Mouse (Mus musculus) neural tube, embryonic 15.5 days (tissue): Measurements from ENCODE around the gene Uqcrq. TPM values are rescaled to one million over a fixed set of nuclear protein-coding genes. Genes with fewer than 3 reads are reported as not detected.

Source experiments
- ATAC-seq: fragments of 200-750 bp; cut with Nextera tagmentation; 2 replicates; pipeline ENCODE4 v1.8.0; 2017; ENCODE audit warnings: mild to moderate bottlenecking, moderate TSS enrichment, moderate library complexity; ENCODE audit not compliant: low FRiP score
- H3K27ac ChIP-seq: fragments of 300-500 bp; sonication (generic); replicated peaks from 2 replicates; pipeline ENCODE4 v1.5.1; 2015; ENCODE audit warnings: mild to moderate bottlenecking, inconsistent platforms
- H3K27me3 ChIP-seq: fragments of 300-500 bp; sonication (generic); replicated peaks from 2 replicates; pipeline ENCODE4 v1.6.1; 2015; ENCODE audit warnings: inconsistent platforms
- H3K36me3 ChIP-seq: fragments of 300-500 bp; sonication (generic); 2 replicates; pipeline ENCODE4 v1.6.1; 2015; ENCODE audit warnings: inconsistent platforms
- H3K4me1 ChIP-seq: fragments of 300-500 bp; sonication (generic); 2 replicates; pipeline ENCODE4 v1.6.1; 2015; ENCODE audit warnings: inconsistent platforms
- H3K4me2 ChIP-seq: fragments of 300-500 bp; sonication (generic); 2 replicates; pipeline ENCODE4 v1.6.1; 2015; ENCODE audit warnings: inconsistent platforms, mild to moderate bottlenecking, moderate library complexity
- H3K4me3 ChIP-seq: fragments of 300-500 bp; sonication (generic); replicated peaks from 2 replicates; pipeline ENCODE4 v1.5.1; 2015; ENCODE audit warnings: mild to moderate bottlenecking, inconsistent platforms
- H3K9ac ChIP-seq: fragments of 300-500 bp; sonication (generic); replicated peaks from 2 replicates; pipeline ENCODE4 v1.6.1; 2015; ENCODE audit warnings: mild to moderate bottlenecking, inconsistent platforms
- H3K9me3 ChIP-seq: fragments of 300-500 bp; sonication (generic); replicated peaks from 2 replicates; pipeline ENCODE4 v1.6.1; 2016; ENCODE audit warnings: inconsistent platforms
- whole genome bisulfite sequencing: fragments of 180-500 bp; shearing (Covaris S2); methylation state at CpG from one replicate; pipeline ENCODE4 v1.1.7; 2015; ENCODE audit warnings: mixed read lengths; 5-methylcytosine and 5-hydroxymethylcytosine counted together
- polyA plus RNA-seq: library from polyadenylated mRNA; unstranded; fragments of >200 nt; fragmentation: Nextera tagmentation; extraction: Ambion mirVana; gene quantifications from 2 replicates; pipeline ENCODE4 v1.2.1, GENCODE M21; 2015

The Uqcrq gene
- polyA plus RNA-seq = 796 and 911 TPM in 2 replicates

GRCm38 (mm10) chr11:53430670-53431346 lies at the start of gene Uqcrq, which contains the start of gene Gdf9:
Uqcrq (minus strand) TSS chr11:53430831.
Gdf9 (plus strand) TSS chr11:53431023.
- peaks cover 20% of the 10 kb centered on the region for H3K36me3 ChIP-seq
- peak within 1 kb of the TSS; percentile 74 for H3K4me3 ChIP-seq
- H3K27me3 ChIP-seq = no peaks in the 10 kb centered on the region
- peak within 1 kb of the TSS; percentile 85 for H3K4me2 ChIP-seq
- peak within 1 kb of the TSS; percentile 88 for H3K27ac ChIP-seq
- under 1% methylated on average over 44 of the region's 44 CpGs for WGBS
- H3K4me1 ChIP-seq = peaks cover 16% of the 10 kb centered on the region
- no peaks in the 10 kb centered on the region for H3K9me3 ChIP-seq
- peak within 1 kb of the TSS; percentile 82 for H3K9ac ChIP-seq
- ATAC-seq = peak; percentile 97

DNA sequence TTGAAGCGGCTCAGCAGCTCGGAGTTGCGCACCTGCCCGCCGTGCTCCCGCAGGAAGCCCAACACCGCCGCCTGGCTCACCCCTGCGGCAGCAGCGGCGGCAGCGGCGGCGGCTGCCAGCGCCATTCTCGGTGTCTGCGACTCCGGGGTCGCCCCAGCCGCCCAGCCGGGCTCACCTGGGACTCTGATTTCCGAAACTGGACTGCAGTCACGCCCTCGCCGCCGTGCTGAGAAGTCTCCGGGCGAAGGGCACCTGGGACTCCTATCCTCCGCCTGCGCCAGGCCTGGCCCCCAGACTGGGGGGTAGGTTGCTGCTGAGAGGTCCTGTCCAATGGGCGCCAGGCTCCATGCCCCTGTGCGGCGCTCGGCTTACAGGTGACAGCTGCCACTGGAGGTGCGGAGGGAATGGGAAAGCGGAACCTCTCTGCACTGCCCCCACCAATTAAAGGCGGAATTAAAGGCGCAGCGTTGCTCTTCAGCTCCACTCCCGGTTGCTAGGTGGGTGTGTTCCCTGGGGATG lies 49.2 kb upstream of the Uqcrq start, which contains the start of the genes Gm9945 and Sowaha:
TSS of gene Gm9945 (plus strand) at position 384 of the 519 bp plus-strand sequence.
TSS of gene Sowaha (minus strand) at position 492 of the 519 bp plus-strand sequence.
- Histone ChIP-seq H3K27me3 (peaks cover 52% of the 10 kb centered on the region), H3K4me1 (peaks cover 27% of the 10 kb centered on the region), H3K4me2 (peak within 1 kb of the TSS; percentile 83), H3K36me3 (no peaks in the 10 kb centered on the region), H3K4me3 (peak within 1 kb of the TSS; percentile 53), H3K9me3 (no peaks in the 10 kb centered on the region), H3K27ac (no peak within 1 kb of the TSS), H3K9ac (peak within 1 kb of the TSS; percentile 43)
- peak; percentile 78 for ATAC-seq
- WGBS = 2% methylated on average over 39 of the region's 40 CpGs

- no peaks in the 10 kb centered on the region for H3K36me3 ChIP-seq
- H3K4me3 ChIP-seq = peak overlapping the region; percentile 53
- no peak overlapping the region for H3K27ac ChIP-seq
- ATAC-seq = peak; percentile 32; the same call in 1 of the 2 replicates
- peak overlapping the region; percentile 83 for H3K4me2 ChIP-seq
- peaks cover 27% of the 10 kb centered on the region for H3K4me1 ChIP-seq
- no peaks in the 10 kb centered on the region for H3K9me3 ChIP-seq
- H3K9ac ChIP-seq = peak overlapping the region; percentile 43
- H3K27me3 ChIP-seq = peaks cover 52% of the 10 kb centered on the region
- under 1% methylated on average over 60 of the region's 62 CpGs for WGBS
Measured at GRCm38 (mm10) chr11:53479171-53479782, 48.6 kb upstream of the Uqcrq start.

DNA sequence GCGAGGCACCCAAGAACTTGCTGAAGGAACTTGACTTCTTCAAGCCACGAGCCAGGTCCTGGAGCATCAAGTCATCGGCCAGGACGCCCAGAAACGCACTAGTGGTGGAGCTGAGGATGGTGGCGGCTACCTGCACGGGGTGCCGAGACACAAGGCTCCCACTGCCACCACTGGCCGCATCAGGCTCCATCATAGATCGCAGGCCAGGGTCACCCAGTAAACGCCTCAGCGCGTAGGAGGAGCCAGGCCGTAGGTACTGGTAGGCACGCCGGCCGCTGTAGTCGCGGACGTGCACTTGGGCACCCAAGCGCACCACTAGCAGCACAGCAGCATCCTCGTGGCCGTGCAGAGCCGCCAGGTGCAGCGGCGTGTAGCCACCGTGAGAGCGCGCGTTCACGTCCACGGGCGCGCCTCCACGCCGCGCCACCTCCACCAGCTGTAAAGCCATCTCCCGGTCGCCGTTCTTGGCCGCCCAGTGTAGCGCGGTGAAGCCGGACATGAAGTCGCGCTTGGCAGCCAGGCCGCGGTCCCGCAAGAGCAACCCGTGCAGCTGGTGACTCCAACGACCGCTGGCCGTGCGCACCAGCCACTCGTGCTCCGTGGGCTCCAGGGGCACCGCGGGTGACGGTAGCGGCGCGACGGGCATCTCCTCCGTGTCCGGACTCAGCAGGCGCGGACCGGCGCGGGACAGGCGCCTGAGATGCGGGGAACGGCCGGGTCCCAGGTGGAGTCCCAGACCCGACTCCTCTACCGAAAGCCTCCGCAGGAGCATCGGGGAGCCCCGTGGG lies 47.9 kb upstream of the Uqcrq start:
- Histone ChIP-seq H3K4me1 (peaks cover 27% of the 10 kb centered on the region), H3K27me3 (peaks cover 56% of the 10 kb centered on the region), H3K36me3 (no peaks in the 10 kb centered on the region), H3K4me3 (peak overlapping the region; percentile 53), H3K27ac (no peak overlapping the region), H3K4me2 (peak overlapping the region; percentile 83), H3K9me3 (no peaks in the 10 kb centered on the region), H3K9ac (peak overlapping the region; percentile 43)
- WGBS = 5% methylated on average over 79 of the region's 79 CpGs
- 0 out of 2 replicates have a peak, but pooled peaks have one; percentile 19 for ATAC-seq

GRCm38 (mm10) chr11:53477833-53478232 lies 47.2 kb upstream of the Uqcrq start:
- Histone ChIP-seq H3K27ac (no peak overlapping the region), H3K9ac (no peak overlapping the region), H3K9me3 (no peaks in the 10 kb centered on the region), H3K4me3 (no peak overlapping the region), H3K4me1 (peaks cover 27% of the 10 kb centered on the region), H3K4me2 (0 out of 2 replicates have a peak overlapping the region, but pooled peaks have one; percentile 83), H3K27me3 (peaks cover 57% of the 10 kb centered on the region), H3K36me3 (no peaks in the 10 kb centered on the region)
- 51% methylated on average over 7 of the region's 7 CpGs for WGBS
- no peak for ATAC-seq

DNA sequence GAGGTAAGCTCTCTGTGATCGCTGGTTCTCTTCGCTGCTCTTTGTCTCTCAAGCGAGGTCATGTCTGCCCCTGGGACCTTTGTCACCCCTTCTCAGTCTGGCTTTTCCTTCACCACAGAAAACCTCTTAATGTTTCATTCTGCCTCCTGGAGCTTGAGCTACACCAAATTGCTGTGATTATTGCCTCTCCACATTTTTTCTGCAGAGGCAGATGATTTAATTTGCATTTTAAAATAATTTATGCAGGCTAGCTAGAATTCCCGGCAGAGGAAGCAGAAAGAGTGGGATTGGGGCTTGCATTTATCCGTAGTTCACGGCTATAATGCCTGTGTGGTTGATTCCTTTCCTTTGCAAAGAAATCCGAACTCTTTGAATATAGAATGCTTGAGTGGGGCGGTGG lies 45.0 kb upstream of the Uqcrq start:
- H3K4me3 ChIP-seq = no peak overlapping the region
- no peak overlapping the region for H3K27ac ChIP-seq
- 13% methylated on average over 8 of the region's 8 CpGs for WGBS
- no peak for ATAC-seq
- H3K27me3 ChIP-seq = peaks cover 48% of the 10 kb centered on the region
- no peaks in the 10 kb centered on the region for H3K9me3 ChIP-seq
- H3K4me1 ChIP-seq = peaks cover 30% of the 10 kb centered on the region
- H3K36me3 ChIP-seq = no peaks in the 10 kb centered on the region
- peak overlapping the region; percentile 39 for H3K4me2 ChIP-seq
- no peak overlapping the region for H3K9ac ChIP-seq

DNA sequence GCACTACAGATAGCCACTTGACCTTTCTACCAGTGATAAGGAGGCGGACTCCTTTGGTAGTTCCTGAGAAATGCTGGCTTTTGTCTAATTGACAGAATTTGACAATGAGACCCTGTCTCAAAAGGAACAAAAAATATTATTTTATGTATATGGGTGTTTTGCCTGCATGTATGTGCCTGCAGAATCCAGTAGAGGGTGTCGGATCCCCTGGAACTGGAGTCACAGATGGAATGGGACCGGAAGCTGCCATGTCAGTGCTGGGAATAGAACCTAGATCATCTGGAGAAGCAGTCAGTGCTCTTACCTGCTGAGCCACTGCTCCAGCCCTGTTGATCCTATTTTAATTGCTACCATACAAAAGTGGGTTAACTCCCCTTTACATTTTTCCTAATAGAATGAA lies 42.1 kb upstream of the Uqcrq start:
- Histone ChIP-seq H3K9me3 (no peaks in the 10 kb centered on the region), H3K9ac (no peak overlapping the region), H3K4me2 (no peak overlapping the region), H3K36me3 (no peaks in the 10 kb centered on the region), H3K27me3 (peaks cover 24% of the 10 kb centered on the region), H3K4me1 (peaks cover 24% of the 10 kb centered on the region), H3K27ac (no peak overlapping the region), H3K4me3 (no peak overlapping the region)
- ATAC-seq = no peak
- 85% methylated on average over 3 of the region's 3 CpGs for WGBS

DNA sequence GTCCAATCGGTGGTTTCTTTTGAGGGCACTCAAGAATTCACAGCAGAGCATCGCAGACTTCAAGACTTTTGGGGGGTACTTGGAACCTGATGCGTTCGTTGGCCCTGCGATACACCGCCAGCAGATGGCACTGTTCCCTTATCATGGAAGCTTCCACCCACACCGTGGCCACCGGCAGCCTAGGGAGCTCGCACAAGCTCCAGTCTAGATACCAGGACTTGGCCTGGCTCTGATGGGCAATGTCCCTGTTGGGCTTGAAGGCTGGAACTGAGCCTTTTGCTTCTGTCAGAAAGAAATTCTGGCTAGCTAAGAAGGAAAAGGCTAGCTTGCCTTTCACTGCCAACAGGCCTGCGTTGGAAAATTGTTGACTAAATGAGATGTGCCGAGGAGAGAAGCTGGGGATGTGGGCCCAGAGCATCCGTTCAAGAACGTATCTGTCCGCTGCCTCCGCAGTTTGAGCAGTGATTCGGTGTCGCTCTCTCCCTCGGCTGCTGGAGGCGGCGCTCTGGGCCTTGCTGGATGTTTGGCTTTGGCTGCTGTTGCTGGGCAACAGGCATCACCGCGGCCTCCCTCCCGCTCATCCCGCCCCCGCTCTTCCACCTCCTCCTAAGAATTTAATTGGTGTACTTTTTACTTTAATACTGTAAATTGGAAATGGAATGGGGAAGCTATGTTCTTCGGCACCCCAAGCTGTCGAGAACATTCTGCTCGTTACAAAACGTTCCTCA lies 39.5 kb upstream of the Uqcrq start, which contains the start of gene Gm9837:
TSS of gene Gm9837 (minus strand) at position 512 of the 728 bp plus-strand sequence.
- peak; percentile 83 for ATAC-seq
- Histone ChIP-seq H3K9me3 (no peaks in the 10 kb centered on the region), H3K27ac (peak within 1 kb of the TSS; percentile 75), H3K4me1 (peaks cover 25% of the 10 kb centered on the region), H3K4me2 (peak within 1 kb of the TSS; percentile 56), H3K27me3 (peaks cover 42% of the 10 kb centered on the region), H3K36me3 (no peaks in the 10 kb centered on the region), H3K4me3 (peak within 1 kb of the TSS; percentile 21), H3K9ac (0 out of 2 replicates have a peak within 1 kb of the TSS, but pooled peaks have one; percentile 31)
- WGBS = 2% methylated on average over 29 of the region's 29 CpGs

DNA sequence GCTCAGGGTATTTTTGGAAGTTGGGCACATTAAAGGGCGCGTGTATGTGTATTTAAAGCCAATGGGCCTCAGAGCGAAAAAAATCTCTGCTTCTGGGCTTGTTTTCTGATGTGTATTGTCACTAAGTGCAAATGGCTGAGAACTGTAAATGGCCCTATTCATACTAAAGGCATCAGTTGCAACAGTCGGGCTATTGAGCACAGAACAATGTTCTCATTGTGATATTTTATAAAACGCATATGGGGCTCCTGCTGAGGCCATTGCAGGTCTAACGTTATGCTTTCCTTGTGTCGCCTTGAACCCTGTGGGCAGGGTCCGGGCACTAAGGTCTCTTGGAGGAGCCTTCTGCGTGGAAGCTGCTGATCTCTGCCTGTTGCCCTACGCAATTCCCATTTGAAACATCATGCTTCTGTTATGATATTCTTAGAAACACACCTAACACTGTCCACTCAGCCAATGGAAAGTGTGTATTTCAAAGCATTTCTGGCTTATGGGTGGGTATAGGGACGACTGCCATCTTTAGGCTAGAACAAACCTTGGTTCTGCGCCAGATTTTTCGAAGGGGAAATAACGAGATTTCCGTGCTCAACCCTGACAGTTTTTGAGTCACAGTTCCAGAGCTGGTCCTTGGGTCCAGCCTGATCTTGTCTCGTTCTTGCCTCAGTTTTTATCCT lies 38.8 kb upstream of the Uqcrq start:
- Histone ChIP-seq H3K4me1 (peaks cover 25% of the 10 kb centered on the region), H3K27ac (no peak overlapping the region), H3K4me3 (no peak overlapping the region), H3K27me3 (peaks cover 49% of the 10 kb centered on the region), H3K4me2 (peak overlapping the region; percentile 56), H3K9me3 (no peaks in the 10 kb centered on the region), H3K36me3 (no peaks in the 10 kb centered on the region), H3K9ac (no peak overlapping the region)
- WGBS = 30% methylated on average over 16 of the region's 16 CpGs
- no peak; the same call in 1 of the 2 replicates for ATAC-seq

GRCm38 (mm10) chr11:53466231-53466971 lies 35.8 kb upstream of the Uqcrq start:
- peak overlapping the region; percentile 65 for H3K4me2 ChIP-seq
- peaks cover 36% of the 10 kb centered on the region for H3K4me1 ChIP-seq
- 9% methylated on average over 40 of the region's 40 CpGs for WGBS
- peak overlapping the region; percentile 41 for H3K9ac ChIP-seq
- no peak overlapping the region for H3K27ac ChIP-seq
- peak overlapping the region; percentile 37 for H3K4me3 ChIP-seq
- H3K9me3 ChIP-seq = no peaks in the 10 kb centered on the region
- H3K36me3 ChIP-seq = no peaks in the 10 kb centered on the region
- H3K27me3 ChIP-seq = peaks cover 68% of the 10 kb centered on the region
- ATAC-seq = peak; percentile 60
